Mouse (Mus musculus) CD4-positive, CD25-positive, alpha-beta regulatory T cell (primary cell): ENCODE data around the gene Zbtb16. TPM values are rescaled to one million over a fixed set of nuclear protein-coding genes. Genes with fewer than 3 reads are reported as not detected.

ENCODE experiments used
- polyA plus RNA-seq: library from polyadenylated mRNA; unstranded; fragments of 100-300 nt; shearing (Covaris generic); gene quantifications from one replicate; pipeline ENCODE4 v1.2.1, GENCODE M21; 2017

The Zbtb16 gene
- not detected for polyA plus RNA-seq

DNA sequence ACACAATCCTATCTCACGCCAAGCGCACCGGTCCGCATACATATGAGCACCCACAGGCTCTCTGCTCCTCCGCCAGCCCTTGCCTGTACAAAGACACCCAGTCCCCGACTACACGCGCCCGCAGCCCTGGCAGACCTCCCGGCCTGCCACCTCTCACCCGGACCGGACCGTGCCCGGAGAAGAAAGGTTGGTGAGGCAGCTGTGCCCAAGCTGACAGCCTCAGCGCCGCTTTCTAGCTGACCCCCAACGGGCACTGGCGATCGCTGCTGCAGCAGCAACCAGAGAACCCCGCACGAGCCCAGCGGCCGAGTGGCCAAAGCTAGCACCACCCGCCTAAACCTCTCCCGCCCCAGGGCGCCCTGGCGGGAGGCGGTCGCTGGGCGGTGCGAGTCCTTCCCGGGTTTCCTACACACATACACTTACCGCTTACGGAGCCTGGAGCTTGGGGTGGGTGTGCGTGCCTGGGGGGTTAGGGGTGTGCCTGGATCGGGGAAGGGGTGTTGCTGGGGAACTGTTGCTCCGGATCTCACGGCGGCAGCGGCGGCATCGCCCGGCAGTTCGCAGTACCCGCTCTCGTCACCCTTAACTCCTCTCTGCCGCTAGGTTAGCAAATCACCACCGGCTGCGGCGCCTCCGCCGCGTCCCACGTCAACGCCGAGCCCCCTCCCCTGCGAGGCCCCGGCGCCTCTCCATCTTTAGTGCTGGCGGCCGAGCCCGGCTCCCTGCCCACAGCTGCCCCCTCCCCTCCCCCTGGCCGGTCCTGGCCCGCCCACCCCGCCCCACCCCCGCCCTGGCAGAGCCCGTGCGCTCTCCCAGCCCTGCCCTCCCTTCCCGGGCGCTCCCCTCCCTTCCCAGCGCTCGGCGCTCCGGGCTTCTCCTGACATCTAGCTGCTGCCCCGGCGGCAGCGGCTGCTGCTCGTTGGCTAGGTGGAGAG lies at the start of gene Zbtb16:
Gene Zbtb16 (minus strand): TSS at position 592 of the 935 bp plus-strand sequence.

DNA sequence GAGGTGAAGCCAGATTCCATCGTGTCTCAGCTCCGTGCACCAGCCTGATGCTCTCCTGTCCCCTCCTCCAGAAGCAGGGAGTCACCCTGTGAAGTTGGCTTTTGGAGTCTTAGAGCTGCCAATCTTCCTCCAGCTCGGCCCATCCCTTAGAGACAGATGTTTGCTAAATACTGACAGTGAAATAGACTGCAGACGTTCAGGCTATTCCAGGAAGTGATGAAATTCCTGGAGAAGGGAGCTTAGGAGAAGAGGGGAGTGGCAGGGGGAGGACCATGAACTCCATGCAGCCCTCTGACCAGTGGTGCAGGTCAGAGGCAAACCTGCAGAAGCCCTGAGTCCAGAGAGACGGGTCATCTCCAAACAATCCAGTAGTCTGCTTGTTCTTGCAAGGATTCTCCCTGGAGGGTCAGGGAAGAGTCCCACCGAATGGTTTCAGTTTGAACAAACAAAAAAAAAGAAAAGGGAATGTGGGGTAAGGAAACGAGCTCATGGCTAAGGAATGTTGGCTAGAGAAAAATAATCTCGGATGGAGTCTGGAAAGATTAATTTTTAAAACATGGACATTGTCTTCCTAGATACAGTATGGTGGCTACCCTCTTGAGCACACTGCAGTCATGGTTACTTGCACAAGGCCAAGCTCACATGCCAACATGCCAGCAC lies 231.0 kb downstream of the Zbtb16 start, which contains the start of gene Nnmt:
Gene Nnmt (minus strand): TSS at position 215 of the 660 bp plus-strand sequence.

Other genes with a start within 250 kb of the Zbtb16 start
- gene Nnmt, start 231.1 kb downstream of the Zbtb16 start, polyA plus RNA-seq = not detected
- gene Htr3a, start 74.9 kb upstream of the Zbtb16 start, polyA plus RNA-seq = not detected
- gene Htr3b, start 128.8 kb upstream of the Zbtb16 start, polyA plus RNA-seq = not detected
- gene Usp28, start 149.2 kb upstream of the Zbtb16 start, polyA plus RNA-seq = 54.5 TPM
- 47.7 TPM for gene Zw10, start 219.4 kb upstream of the Zbtb16 start, polyA plus RNA-seq
- not detected for gene Tmprss5, start 245.0 kb upstream of the Zbtb16 start, polyA plus RNA-seq